Mouse (Mus musculus): ENCODE results near the gene Cxcl15.

Cxcl15 gene

GRCm38 (mm10) chr5:90794195-90794625 is at the start of gene Cxcl15:
Cxcl15 (plus strand) TSS chr5:90794534.
- in situ Hi-C loops (cut with MboI), result no loop called here

- in situ Hi-C loops (cut with MboI), result no loop called here
Observed at GRCm38 (mm10) chr5:90753934-90754333, 40.4 kb upstream of the Cxcl15 start.

- in situ Hi-C loops (cut with MboI), result no loop called here
Observed at GRCm38 (mm10) chr5:90758020-90758605, 36.2 kb upstream of the Cxcl15 start.

- in situ Hi-C loops (cut with MboI), result no loop called here
Observed at GRCm38 (mm10) chr5:90759077-90760065, 35.0 kb upstream of the Cxcl15 start, which contains the start of gene Cxcl5. Cxcl5 (plus strand) TSS chr5:90759360.

GRCm38 (mm10) chr5:90760303-90760702 is 34.0 kb upstream of the Cxcl15 start:
- in situ Hi-C loops (cut with MboI), result no loop called here

- in situ Hi-C loops (cut with MboI), result no loop called here
Observed at GRCm38 (mm10) chr5:90760844-90761243, 33.5 kb upstream of the Cxcl15 start.

GRCm38 (mm10) chr5:90761834-90762233 is 32.5 kb upstream of the Cxcl15 start:
- in situ Hi-C loops (cut with MboI), result no loop called here

- in situ Hi-C loops (cut with MboI), result no loop called here
Observed at GRCm38 (mm10) chr5:90763912-90764665, 30.2 kb upstream of the Cxcl15 start.

GRCm38 (mm10) chr5:90765821-90766606 is 28.3 kb upstream of the Cxcl15 start:
- in situ Hi-C loops (cut with MboI), result no loop called here

GRCm38 (mm10) chr5:90768218-90768617 is 26.1 kb upstream of the Cxcl15 start, which contains the start of gene Ppbp:
Ppbp (plus strand) TSS chr5:90768518.
- in situ Hi-C loops (cut with MboI), result no loop called here

- in situ Hi-C loops (cut with MboI), result no loop called here
Observed at GRCm38 (mm10) chr5:90771369-90771768, 23.0 kb upstream of the Cxcl15 start.

GRCm38 (mm10) chr5:90771880-90772653 is 22.3 kb upstream of the Cxcl15 start, which contains the start of gene Pf4:
Pf4 (plus strand) TSS chr5:90772435.
- in situ Hi-C loops (cut with MboI), result no loop called here

- in situ Hi-C loops (cut with MboI), result no loop called here
Observed at GRCm38 (mm10) chr5:90775562-90775961, 18.8 kb upstream of the Cxcl15 start.

- in situ Hi-C loops (cut with MboI), result no loop called here
Observed at GRCm38 (mm10) chr5:90777621-90778020, 16.7 kb upstream of the Cxcl15 start.

GRCm38 (mm10) chr5:90778856-90779255 is 15.5 kb upstream of the Cxcl15 start:
- in situ Hi-C loops (cut with MboI), result no loop called here

GRCm38 (mm10) chr5:90783697-90784096 is 10.6 kb upstream of the Cxcl15 start:
- in situ Hi-C loops (cut with MboI), result no loop called here

GRCm38 (mm10) chr5:90785659-90786588 is 8.4 kb upstream of the Cxcl15 start, which contains the start of gene Cxcl3:
Cxcl3 (plus strand) TSS chr5:90786103.
- in situ Hi-C loops (cut with MboI), result no loop called here

GRCm38 (mm10) chr5:90788114-90788513 is 6.2 kb upstream of the Cxcl15 start:
- in situ Hi-C loops (cut with MboI), result no loop called here

Data from mature B cell (primary cell).